9 mouse cellular contexts compared by ENCODE assay signal in genomic region chr15:83593189-83593585, GRCm38 (mm10). TPM values are rescaled to one million over a fixed set of nuclear protein-coding genes. Genes with fewer than 3 reads are reported as not detected.
DNase-seq lines count a peak whose midpoint lies in the region; ATAC-seq and TF ChIP-seq lines count a peak whose summit lies in the region.
"Had no signal": no experiment of that assay in that cellular context is flagged by ENCODE, and none has a peak within 500 bp of the region (broad histone marks: within the 10 kb centered on the region; RNA-seq: fewer than 3 reads in every experiment).

No protein-coding gene starts in this region.

- H3K36me3 ChIP-seq in heart, embryonic 16.5 days (ENCODE audit: control insufficient read depth, insufficient read depth): peaks cover 1% of the 10 kb centered on the region; the same call in 1 of the 2 replicates
- H3K36me3 ChIP-seq in embryonic facial prominence, embryonic 13.5 days: peaks cover 8% of the 10 kb centered on the region
- no peaks in the 10 kb centered on the region for H3K36me3 ChIP-seq in intestine, postnatal 0 days (ENCODE audit: control insufficient read depth, insufficient read depth)
- peaks cover 20% of the 10 kb centered on the region for H3K36me3 ChIP-seq in neural tube, embryonic 13.5 days

- no peaks in the 10 kb centered on the region for H3K9me3 ChIP-seq in heart, embryonic 16.5 days (replicated peaks; ENCODE audit: control insufficient read depth, low read length)
- no peaks in the 10 kb centered on the region for H3K9me3 ChIP-seq in embryonic facial prominence, embryonic 13.5 days
- no peaks in the 10 kb centered on the region for H3K9me3 ChIP-seq in intestine, postnatal 0 days (ENCODE audit: control insufficient read depth)
- no peaks in the 10 kb centered on the region for H3K9me3 ChIP-seq in neural tube, embryonic 13.5 days

- intact Hi-C loops in heart, postnatal 14 days (cut with DNase I): no loop called here

- peak overlapping the region; percentile 88; the same call in 1 of the 2 replicates for H3K4me2 ChIP-seq in heart, embryonic 16.5 days (ENCODE audit: low read depth, low read length)
- H3K4me2 ChIP-seq in embryonic facial prominence, embryonic 13.5 days: peak overlapping the region; percentile 87
- H3K4me2 ChIP-seq in intestine, postnatal 0 days (replicated peaks; ENCODE audit: low read depth): peak overlapping the region; percentile 81
- H3K4me2 ChIP-seq in neural tube, embryonic 13.5 days: peak overlapping the region; percentile 72

- peaks cover 17% of the 10 kb centered on the region for H3K4me1 ChIP-seq in heart, embryonic 16.5 days (ENCODE audit: control insufficient read depth, insufficient read depth, low read length)
- peaks cover 18% of the 10 kb centered on the region for H3K4me1 ChIP-seq in embryonic facial prominence, embryonic 13.5 days
- 0 out of 2 replicates have a peak, but pooled peaks cover 10% of the 10 kb centered on the region for H3K4me1 ChIP-seq in intestine, postnatal 0 days (replicated peaks; ENCODE audit: control insufficient read depth, insufficient read depth, low read length)
- H3K4me1 ChIP-seq in neural tube, embryonic 13.5 days (replicated peaks): peaks cover 34% of the 10 kb centered on the region

- H3K4me3 ChIP-seq in heart, embryonic 16.5 days (ENCODE audit: low read length): no peak overlapping the region
- peak overlapping the region; percentile 83; the same call in 1 of the 2 replicates for H3K4me3 ChIP-seq in embryonic facial prominence, embryonic 13.5 days
- no peak overlapping the region for H3K4me3 ChIP-seq in intestine, postnatal 0 days (ENCODE audit: low read depth, low read length)
- H3K4me3 ChIP-seq in neural tube, embryonic 13.5 days: peak overlapping the region; percentile 80
- no peak overlapping the region for H3K4me3 ChIP-seq in layer of hippocampus, adult 2 months

- ATAC-seq in heart, embryonic 16.5 days (replicated peaks; ENCODE audit: extremely low read depth, insufficient read depth, low FRiP score): no peak
- no peak for ATAC-seq in embryonic facial prominence, embryonic 13.5 days (ENCODE audit: insufficient number of reproducible peaks, insufficient read depth, low FRiP score, low TSS enrichment, low read depth)
- ATAC-seq in intestine, postnatal 0 days: no peak
- ATAC-seq in neural tube, embryonic 13.5 days (ENCODE audit: low read depth): no peak
- ATAC-seq in granulocyte monocyte progenitor cell, adult 5-6 weeks (replicated peaks; ENCODE audit: poor library complexity, severe bottlenecking): no peak

- DNase-seq in heart, postnatal 14 days: no peak
- no peak for DNase-seq in layer of hippocampus, adult 2 months (ENCODE audit: low spot score in 2 of 2)
- DNase-seq in cerebellum, adult 11-12 months: no peak
- DNase-seq: lung, postnatal 36 days had no signal

- TF ChIP-seq CTCF in intestine, postnatal 0 days (IDR thresholded peaks at IDR 0.05; ENCODE audit: low read depth): no peak
- TF ChIP-seq CTCF in layer of hippocampus, adult 2 months (conservative IDR thresholded peaks at IDR 0.05): no peak

- peak overlapping the region; percentile 80; the same call in 1 of the 2 replicates for H3K9ac ChIP-seq in heart, embryonic 16.5 days (ENCODE audit: low read length)
- H3K9ac ChIP-seq in embryonic facial prominence, embryonic 13.5 days: peak overlapping the region; percentile 87; the same call in 1 of the 2 replicates
- no peak overlapping the region for H3K9ac ChIP-seq in intestine, postnatal 0 days (ENCODE audit: low read depth, low read length)
- H3K9ac ChIP-seq in neural tube, embryonic 13.5 days: peak overlapping the region; percentile 84; the same call in 1 of the 2 replicates

- H3K27ac ChIP-seq in heart, embryonic 16.5 days (ENCODE audit: low read length): no peak overlapping the region
- no peak overlapping the region for H3K27ac ChIP-seq in embryonic facial prominence, embryonic 13.5 days
- H3K27ac ChIP-seq in intestine, postnatal 0 days (ENCODE audit: low read depth, low read length): peak overlapping the region; percentile 21; the same call in 1 of the 2 replicates
- no peak overlapping the region for H3K27ac ChIP-seq in neural tube, embryonic 13.5 days (replicated peaks)
- no peak overlapping the region for H3K27ac ChIP-seq in layer of hippocampus, adult 2 months

- no peaks in the 10 kb centered on the region for H3K27me3 ChIP-seq in heart, embryonic 16.5 days (ENCODE audit: control insufficient read depth, insufficient read depth, low read length)
- H3K27me3 ChIP-seq in embryonic facial prominence, embryonic 13.5 days: no peaks in the 10 kb centered on the region
- H3K27me3 ChIP-seq in intestine, postnatal 0 days (replicated peaks; ENCODE audit: control insufficient read depth, insufficient read depth, low read length): no peaks in the 10 kb centered on the region
- H3K27me3 ChIP-seq in neural tube, embryonic 13.5 days: no peaks in the 10 kb centered on the region

RNA-seq across cellular contexts. Expression of gene Ttll12, which starts 1.8 kb away (rescaled TPM):
- polyA plus RNA-seq in heart, embryonic 16.5 days (2015; fragmentation: Nextera tagmentation; extraction: Ambion mirVana): 18.8 and 20.7 TPM in 2 replicates
- 1 to 10 TPM; 5.1 to 6.0 TPM for total RNA-seq in heart, postnatal 14 days (2021)
- 40.1 and 41.3 TPM in 2 replicates for polyA plus RNA-seq in embryonic facial prominence, embryonic 13.5 days (2015; fragmentation: Nextera tagmentation; extraction: Ambion mirVana)
- polyA plus RNA-seq in intestine, postnatal 0 days (2015; fragmentation: Nextera tagmentation; extraction: Ambion mirVana): 14.1 and 14.7 TPM in 2 replicates
- 37.3 and 42.0 TPM in 2 replicates for polyA plus RNA-seq in neural tube, embryonic 13.5 days (2015; fragmentation: Nextera tagmentation; extraction: Ambion mirVana)
- 10 to 100 TPM; 10.3 to 11.2 TPM for total RNA-seq in layer of hippocampus, adult 2 months (2021)
- 15.1 and 23.6 TPM in 2 replicates for total RNA-seq in granulocyte monocyte progenitor cell, adult 5-6 weeks (2014; fragmentation: Nextera tagmentation)
- total RNA-seq in granulocyte monocyte progenitor cell, adult 5-6 weeks (2017): 9.7 and 10.1 TPM in 2 replicates

RNA-seq across cellular contexts. Expression of gene Mcat, which starts 29.6 kb away (rescaled TPM):
- 32.9 and 34.6 TPM in 2 replicates for polyA plus RNA-seq in heart, embryonic 16.5 days (2015; fragmentation: Nextera tagmentation; extraction: Ambion mirVana)
- 10 to 100 TPM; 32.9 to 33.0 TPM for total RNA-seq in heart, postnatal 14 days (2021)
- polyA plus RNA-seq in embryonic facial prominence, embryonic 13.5 days (2015; fragmentation: Nextera tagmentation; extraction: Ambion mirVana): 39.2 and 41.8 TPM in 2 replicates
- 15.9 and 16.8 TPM in 2 replicates for polyA plus RNA-seq in intestine, postnatal 0 days (2015; fragmentation: Nextera tagmentation; extraction: Ambion mirVana)
- polyA plus RNA-seq in neural tube, embryonic 13.5 days (2015; fragmentation: Nextera tagmentation; extraction: Ambion mirVana): 33.4 and 36.3 TPM in 2 replicates
- 10 to 100 TPM; 24.2 to 28.7 TPM for total RNA-seq in layer of hippocampus, adult 2 months (2021)
- total RNA-seq in granulocyte monocyte progenitor cell, adult 5-6 weeks (2014; fragmentation: Nextera tagmentation): 10.8 and 15.3 TPM in 2 replicates
- total RNA-seq in granulocyte monocyte progenitor cell, adult 5-6 weeks (2017): 14.8 and 21.1 TPM in 2 replicates

RNA-seq across cellular contexts. Expression of gene Tspo, which starts 29.8 kb away (rescaled TPM):
- 182 and 185 TPM in 2 replicates for polyA plus RNA-seq in heart, embryonic 16.5 days (2015; fragmentation: Nextera tagmentation; extraction: Ambion mirVana)
- total RNA-seq in heart, postnatal 14 days (2021): 10 to 100 TPM; 64.8 to 66.0 TPM
- 38.1 and 44.5 TPM in 2 replicates for polyA plus RNA-seq in embryonic facial prominence, embryonic 13.5 days (2015; fragmentation: Nextera tagmentation; extraction: Ambion mirVana)
- 105 and 118 TPM in 2 replicates for polyA plus RNA-seq in intestine, postnatal 0 days (2015; fragmentation: Nextera tagmentation; extraction: Ambion mirVana)
- polyA plus RNA-seq in neural tube, embryonic 13.5 days (2015; fragmentation: Nextera tagmentation; extraction: Ambion mirVana): 13.1 and 13.4 TPM in 2 replicates
- 1 to 10 TPM; 5.4 to 6.1 TPM for total RNA-seq in layer of hippocampus, adult 2 months (2021)
- total RNA-seq in granulocyte monocyte progenitor cell, adult 5-6 weeks (2014; fragmentation: Nextera tagmentation): 204 and 312 TPM in 2 replicates
- 119 and 155 TPM in 2 replicates for total RNA-seq in granulocyte monocyte progenitor cell, adult 5-6 weeks (2017)

Comparison
In these comparisons a context has a peak if more than half of its experiments do, and no peak if none do; other contexts are left out.
1. H3K4me3 ChIP-seq: peak in embryonic facial prominence, embryonic 13.5 days (single experiment) and neural tube, embryonic 13.5 days (single experiment); none in heart, embryonic 16.5 days (single experiment), intestine, postnatal 0 days (single experiment) and layer of hippocampus, adult 2 months (single experiment).
2. Peak in every context shown above with its lines, with median percentiles within 50 percentile points of each other: H3K4me2 ChIP-seq.